Mouse (Mus musculus): ENCODE data around the gene Ltc4s.

Ltc4s gene

DNA sequence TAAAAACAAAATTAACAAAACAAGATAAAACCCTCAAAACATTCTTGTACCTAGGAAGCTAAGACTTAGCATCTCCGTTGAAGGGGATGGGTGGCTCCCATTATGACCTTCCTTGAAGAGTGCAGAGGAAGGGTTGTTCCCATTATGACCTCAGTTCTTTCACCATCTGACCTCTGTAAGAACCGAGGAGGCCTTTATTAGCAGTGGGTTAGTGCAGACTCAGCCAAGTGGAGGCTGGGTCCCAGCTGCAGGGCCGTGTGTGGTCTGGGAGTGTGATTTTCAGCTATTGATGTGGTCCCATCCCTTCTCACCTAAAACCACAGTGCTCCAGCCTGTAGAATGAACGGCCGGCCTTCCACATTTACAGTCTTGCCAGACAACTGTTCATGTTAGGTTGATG lies 6.9 kb upstream of the Ltc4s start:
- DNase-seq: no peak

- no peak for DNase-seq
These were observed 5.5 kb upstream of the Ltc4s start for GRCm38 (mm10) chr11:50243926-50244325.

- no peak for DNase-seq
These were observed 2.0 kb upstream of the Ltc4s start for GRCm38 (mm10) chr11:50240235-50240911.

GRCm38 (mm10) chr11:50238821-50239791 lies 690 bp upstream of the Ltc4s start:
- DNase-seq: no peak

DNA sequence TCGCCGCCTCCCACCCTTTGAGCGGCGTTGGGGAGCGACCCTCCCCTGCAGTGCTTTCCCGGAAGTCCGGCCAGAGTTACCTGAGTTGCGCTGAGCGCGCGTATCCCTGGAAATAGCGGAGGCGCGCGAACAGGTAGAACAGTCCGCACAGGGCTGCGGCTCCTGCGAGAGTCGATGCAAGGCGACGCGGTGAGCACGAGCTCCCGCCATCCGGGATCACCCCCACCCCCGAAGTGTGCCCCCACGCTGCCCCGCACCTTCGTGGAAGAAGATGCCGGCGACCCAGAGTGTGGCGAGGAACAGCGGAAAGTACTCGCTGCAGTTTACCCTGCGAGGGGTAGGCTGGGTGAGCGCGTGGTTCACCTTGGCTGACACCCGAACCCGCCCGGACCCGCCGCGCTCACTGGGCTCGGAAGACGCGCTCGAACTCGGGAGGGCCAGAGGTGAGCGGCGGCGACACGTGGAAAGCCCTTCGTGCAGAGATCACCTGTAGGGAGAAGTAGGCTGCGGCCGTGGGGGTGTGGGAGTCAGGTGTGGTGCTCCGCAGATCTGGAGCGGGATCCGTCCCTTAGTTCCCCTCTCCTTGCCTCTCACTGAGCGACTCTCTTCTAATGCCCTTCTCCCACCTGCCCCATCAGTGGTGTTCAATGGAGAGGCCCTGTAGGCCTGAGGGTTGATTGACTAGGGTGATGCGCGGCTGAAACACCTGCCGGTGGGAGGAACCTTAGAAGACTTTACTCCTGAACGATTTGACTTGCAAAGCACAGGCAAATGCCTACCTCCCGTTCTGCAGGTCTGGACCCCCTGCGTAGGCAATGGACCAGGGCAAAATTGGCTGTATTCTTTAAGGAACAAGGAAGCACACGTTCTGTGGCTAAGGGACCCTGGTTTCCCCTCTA lies 1.2 kb downstream of the Ltc4s start:
- DNase-seq: no peak

DNA sequence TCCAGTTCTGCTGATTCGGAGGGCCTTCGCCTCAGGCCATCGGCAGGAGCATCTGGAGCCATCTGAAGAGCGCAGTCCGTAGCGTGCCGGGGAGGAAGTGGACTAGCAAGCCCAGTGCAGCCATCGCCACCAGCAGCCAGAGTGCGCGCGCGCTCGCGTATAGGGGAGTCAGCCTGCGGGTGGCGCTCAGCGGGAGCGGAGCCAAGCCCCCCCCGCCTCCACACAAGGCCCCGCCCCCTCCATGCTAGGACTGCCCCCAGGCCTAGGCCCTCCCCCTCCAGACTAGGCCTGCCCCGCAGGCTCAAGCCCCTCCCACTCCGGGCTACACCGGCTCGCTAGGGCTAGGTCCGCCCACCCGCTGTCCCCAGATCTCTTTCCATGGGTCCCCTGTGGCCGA lies 1.9 kb downstream of the Ltc4s start:
- DNase-seq: peak; percentile 82

- DNase-seq: no peak
These were observed 3.8 kb downstream of the Ltc4s start for GRCm38 (mm10) chr11:50234606-50235005.

- peak; percentile 37 for DNase-seq
These were observed 4.4 kb downstream of the Ltc4s start for GRCm38 (mm10) chr11:50233993-50234392.

GRCm38 (mm10) chr11:50233022-50233421 lies 5.4 kb downstream of the Ltc4s start:
- peak; percentile 48 for DNase-seq

DNA sequence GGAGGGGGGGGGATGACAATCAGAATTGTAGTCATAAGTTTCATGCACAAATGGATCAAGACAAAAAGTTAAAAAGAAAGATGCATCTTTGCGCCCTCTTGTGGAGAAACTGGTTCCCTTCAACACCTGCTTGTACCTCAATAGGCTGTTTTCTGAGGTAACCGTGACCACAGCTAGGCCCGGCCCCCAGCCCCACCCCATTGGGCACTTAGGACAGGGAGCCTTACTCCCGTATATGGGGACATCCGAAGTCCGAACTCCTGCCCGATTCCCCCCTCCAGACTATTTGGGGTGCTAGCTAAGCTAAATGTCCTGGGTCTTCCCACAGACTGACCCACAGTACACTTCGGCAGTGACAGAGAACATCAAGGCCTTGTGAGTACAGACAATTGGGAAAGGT lies 7.0 kb downstream of the Ltc4s start:
- DNase-seq: peak; percentile 77

GRCm38 (mm10) chr11:50230481-50231304 lies 7.7 kb downstream of the Ltc4s start:
- DNase-seq: peak; percentile 65

DNA sequence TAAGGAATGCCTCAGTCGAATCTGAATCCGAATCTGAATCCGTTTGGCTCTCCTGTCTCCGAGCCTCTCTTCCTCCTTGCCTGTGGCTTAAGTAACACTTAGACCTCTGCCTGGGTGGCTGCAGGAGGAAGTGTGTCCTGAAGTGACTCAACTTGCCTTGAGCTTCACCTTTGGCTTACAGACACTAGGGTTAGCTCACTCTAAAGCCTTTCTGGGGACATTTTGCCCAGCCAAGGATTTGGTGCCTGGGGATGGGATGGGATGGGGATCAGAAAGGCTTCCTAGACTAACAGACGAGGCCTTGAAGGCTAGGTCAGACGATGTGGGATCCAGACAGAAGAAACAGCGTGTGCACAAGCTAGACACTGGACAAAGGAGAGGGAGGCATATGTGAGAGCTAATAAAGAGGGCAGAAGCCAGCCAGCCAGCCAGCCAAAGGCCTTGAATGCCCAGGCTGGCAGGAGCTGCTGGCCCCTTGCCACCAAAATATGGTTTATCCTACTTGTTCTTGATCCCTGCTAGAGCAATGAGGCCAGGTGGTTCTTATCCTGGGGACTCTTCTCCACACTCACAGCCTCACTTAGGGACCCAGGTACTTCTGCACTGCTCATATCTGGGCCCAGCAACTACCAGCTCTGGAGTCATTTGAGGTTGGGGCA lies 9.0 kb downstream of the Ltc4s start:
- peak; percentile 96 for DNase-seq

GRCm38 (mm10) chr11:50228772-50229171 lies 9.6 kb downstream of the Ltc4s start:
- peak; percentile 82 for DNase-seq

DNA sequence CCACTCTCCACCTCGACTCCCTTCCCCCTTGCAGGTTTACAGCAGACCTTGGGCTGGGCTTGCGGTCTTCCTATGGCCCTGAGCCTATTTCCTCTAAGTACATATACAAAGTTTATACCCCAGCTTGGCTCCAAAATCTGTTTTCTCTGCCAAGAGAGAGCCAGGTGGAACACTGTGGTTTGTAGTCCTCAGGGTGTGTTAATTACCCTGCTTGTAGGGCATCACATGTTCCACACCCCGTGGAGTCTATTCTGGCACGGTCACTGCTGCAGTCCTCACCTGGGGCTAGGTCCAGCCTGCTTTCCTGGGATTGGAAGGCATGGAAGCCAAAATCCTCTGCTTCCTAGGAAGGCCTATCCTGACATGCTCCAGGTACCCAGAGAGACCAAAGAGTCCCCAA lies 10.7 kb downstream of the Ltc4s start:
- DNase-seq: peak; percentile 90

GRCm38 (mm10) chr11:50227226-50227625 lies 11.2 kb downstream of the Ltc4s start:
- DNase-seq: no peak

GRCm38 (mm10) chr11:50226406-50226805 lies 12.0 kb downstream of the Ltc4s start:
- peak; percentile 58 for DNase-seq

DNA sequence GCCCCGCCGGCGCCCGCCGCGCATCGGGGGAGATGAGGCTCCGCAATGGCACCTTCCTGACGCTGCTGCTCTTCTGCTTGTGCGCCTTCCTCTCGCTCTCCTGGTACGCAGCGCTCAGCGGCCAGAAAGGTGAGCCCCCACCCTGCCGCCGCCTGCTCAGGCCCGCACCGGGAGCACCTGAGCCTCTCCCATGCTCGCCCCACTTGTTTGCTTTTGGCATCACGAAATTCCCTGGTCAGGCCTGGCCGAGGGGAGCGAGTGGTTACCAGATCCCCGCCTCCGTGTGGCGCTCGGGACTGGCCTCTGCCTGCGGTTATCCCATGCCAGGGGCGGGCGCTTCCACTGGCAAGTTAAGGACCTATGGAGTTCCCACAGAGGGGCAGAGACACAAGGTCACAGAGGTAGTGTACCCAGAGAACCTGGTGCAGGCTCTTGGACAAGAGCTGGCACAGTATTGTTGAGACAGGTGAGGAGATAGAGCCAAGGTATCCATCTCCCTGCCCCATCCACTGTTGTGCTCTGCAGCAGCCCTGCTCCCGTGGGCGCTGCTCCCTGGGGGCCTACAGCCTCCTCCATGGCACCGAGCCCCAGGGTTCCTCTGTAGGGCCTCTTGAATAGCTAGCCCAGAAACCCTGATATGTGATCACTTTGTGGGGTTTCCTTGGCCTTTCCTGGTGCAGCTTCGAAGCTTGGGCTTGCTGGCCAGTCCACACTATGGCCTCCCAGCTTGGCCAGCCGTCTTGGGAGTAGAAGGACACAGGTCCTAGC lies 12.6 kb downstream of the Ltc4s start:
- peak; percentile 81 for DNase-seq

GRCm38 (mm10) chr11:50224671-50225530 lies 13.5 kb downstream of the Ltc4s start:
- DNase-seq: peak; percentile 90

- peak; percentile 55 for DNase-seq
These were observed 14.4 kb downstream of the Ltc4s start for GRCm38 (mm10) chr11:50223783-50224662.
